Mouse (Mus musculus) olfactory bulb, adult 2 months (tissue): ENCODE measurements around the gene Padi1.

Experiments
- CTCF ChIP-seq: fragments of 200-500 bp; IDR thresholded peaks from 2 replicates; pipeline ENCODE4 v1.5.1; 2012; ENCODE audit warnings: low read depth, mild to moderate bottlenecking, low read length, moderate library complexity; ENCODE audit not compliant: insufficient read depth
- POLR2A ChIP-seq: fragments of 200-500 bp; IDR thresholded peaks from 2 replicates; pipeline ENCODE4 v1.6.1; 2012; ENCODE audit warnings: mild to moderate bottlenecking, low read depth, low read length, moderate library complexity; ENCODE audit not compliant: insufficient read depth

GRCm38 (mm10) chr4:140854455-140854864 is 8.9 kb upstream of the Padi1 start:
- no peak for TF ChIP-seq POLR2A
- TF ChIP-seq CTCF: no peak
